Mouse (Mus musculus) retina, adult 2 months (tissue): Measurements from ENCODE around the gene Cxcl16.
"Not testable (repeated sequence)": the region's sequence is repeated elsewhere in the genome, so short reads cannot be mapped to it uniquely, and the experiment has no call there.

Source experiments
- DNase-seq: peaks from one replicate; pipeline ENCODE4 v3.0.0-alpha.2; 2012; ENCODE audit warnings: low read depth, low spot score

Cxcl16 gene

GRCm38 (mm10) chr11:70453261-70454044, 6.3 kb downstream of the Cxcl16 start:
- DNase-seq = no peak

- peak; percentile 85 for DNase-seq
Measured at GRCm38 (mm10) chr11:70451797-70452498, 7.8 kb downstream of the Cxcl16 start, which contains the start of gene Med11. TSS of gene Med11 (plus strand) at chr11:70451919.

GRCm38 (mm10) chr11:70450926-70451325, 8.9 kb downstream of the Cxcl16 start:
- no peak for DNase-seq

- DNase-seq = no peak
Measured at GRCm38 (mm10) chr11:70447373-70447772, 12.4 kb downstream of the Cxcl16 start.

GRCm38 (mm10) chr11:70446756-70447155, 13.0 kb downstream of the Cxcl16 start:
- no peak for DNase-seq

GRCm38 (mm10) chr11:70444667-70445066, 15.1 kb downstream of the Cxcl16 start:
- no peak for DNase-seq

GRCm38 (mm10) chr11:70443964-70444363, 15.8 kb downstream of the Cxcl16 start:
- no peak for DNase-seq

- DNase-seq = no peak
Measured at GRCm38 (mm10) chr11:70441882-70442281, 17.9 kb downstream of the Cxcl16 start.

- no peak for DNase-seq
Measured at GRCm38 (mm10) chr11:70440637-70441036, 19.1 kb downstream of the Cxcl16 start.

- no peak for DNase-seq
Measured at GRCm38 (mm10) chr11:70438728-70439374, 20.9 kb downstream of the Cxcl16 start.

GRCm38 (mm10) chr11:70437426-70437825, 22.4 kb downstream of the Cxcl16 start:
- DNase-seq = no peak

GRCm38 (mm10) chr11:70435476-70435875, 24.3 kb downstream of the Cxcl16 start:
- DNase-seq = no peak

GRCm38 (mm10) chr11:70433951-70434350, 25.8 kb downstream of the Cxcl16 start:
- DNase-seq = no peak

- DNase-seq = no peak
Measured at GRCm38 (mm10) chr11:70433569-70433943, 26.2 kb downstream of the Cxcl16 start.

GRCm38 (mm10) chr11:70432895-70433568, 26.8 kb downstream of the Cxcl16 start:
- no peak for DNase-seq

GRCm38 (mm10) chr11:70432048-70432894, 27.5 kb downstream of the Cxcl16 start, which contains the start of gene Arrb2:
TSS of gene Arrb2 (plus strand) at chr11:70432635.
- peak; percentile 91 for DNase-seq

GRCm38 (mm10) chr11:70431574-70431973, 28.2 kb downstream of the Cxcl16 start:
- DNase-seq = no peak

- not testable (repeated sequence) for DNase-seq
Measured at GRCm38 (mm10) chr11:70426598-70426997, 33.2 kb downstream of the Cxcl16 start.

- DNase-seq = no peak
Measured at GRCm38 (mm10) chr11:70419486-70419885, 40.3 kb downstream of the Cxcl16 start.

- no peak for DNase-seq
Measured at GRCm38 (mm10) chr11:70418199-70418598, 41.6 kb downstream of the Cxcl16 start.

GRCm38 (mm10) chr11:70413961-70414360, 45.8 kb downstream of the Cxcl16 start:
- peak; percentile 53 for DNase-seq
